Mouse (Mus musculus): ENCODE measurements around the gene Coq9.

DNA sequence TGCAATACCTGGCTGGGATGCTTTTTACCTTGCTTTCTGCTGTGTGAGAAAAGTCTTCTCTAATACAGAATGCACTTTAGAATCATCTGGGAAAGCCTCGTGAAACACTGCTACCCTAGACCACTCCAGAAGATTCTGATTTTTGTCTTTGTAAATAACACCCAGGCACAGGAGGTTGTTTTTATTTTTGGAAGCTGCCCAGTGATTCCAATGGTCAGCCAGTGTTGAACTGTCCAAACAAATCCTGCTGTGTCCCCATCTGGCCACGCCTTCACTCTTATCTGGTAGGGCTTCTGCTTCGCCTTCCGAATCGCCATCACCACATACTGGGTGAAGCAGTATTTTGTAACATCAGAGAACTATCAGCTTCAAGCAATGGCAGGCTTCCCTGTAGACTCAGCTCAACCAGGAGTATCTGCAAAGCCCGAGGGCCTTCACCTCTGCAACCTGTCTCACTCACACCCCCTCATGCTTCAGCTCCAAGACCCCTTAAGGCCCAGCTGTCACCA is 18.4 kb upstream of the Coq9 start:
- TF ChIP-seq CTCF (IDR thresholded peaks at IDR 0.05; ENCODE audit: insufficient read depth, low read length) (no peak), POLR2A (IDR thresholded peaks at IDR 0.05; ENCODE audit: borderline replicate concordance, extremely low read depth, low read depth, low read length) (no peak)
